7 mouse cellular contexts compared by ENCODE assay signal in the genomic region with DNA sequence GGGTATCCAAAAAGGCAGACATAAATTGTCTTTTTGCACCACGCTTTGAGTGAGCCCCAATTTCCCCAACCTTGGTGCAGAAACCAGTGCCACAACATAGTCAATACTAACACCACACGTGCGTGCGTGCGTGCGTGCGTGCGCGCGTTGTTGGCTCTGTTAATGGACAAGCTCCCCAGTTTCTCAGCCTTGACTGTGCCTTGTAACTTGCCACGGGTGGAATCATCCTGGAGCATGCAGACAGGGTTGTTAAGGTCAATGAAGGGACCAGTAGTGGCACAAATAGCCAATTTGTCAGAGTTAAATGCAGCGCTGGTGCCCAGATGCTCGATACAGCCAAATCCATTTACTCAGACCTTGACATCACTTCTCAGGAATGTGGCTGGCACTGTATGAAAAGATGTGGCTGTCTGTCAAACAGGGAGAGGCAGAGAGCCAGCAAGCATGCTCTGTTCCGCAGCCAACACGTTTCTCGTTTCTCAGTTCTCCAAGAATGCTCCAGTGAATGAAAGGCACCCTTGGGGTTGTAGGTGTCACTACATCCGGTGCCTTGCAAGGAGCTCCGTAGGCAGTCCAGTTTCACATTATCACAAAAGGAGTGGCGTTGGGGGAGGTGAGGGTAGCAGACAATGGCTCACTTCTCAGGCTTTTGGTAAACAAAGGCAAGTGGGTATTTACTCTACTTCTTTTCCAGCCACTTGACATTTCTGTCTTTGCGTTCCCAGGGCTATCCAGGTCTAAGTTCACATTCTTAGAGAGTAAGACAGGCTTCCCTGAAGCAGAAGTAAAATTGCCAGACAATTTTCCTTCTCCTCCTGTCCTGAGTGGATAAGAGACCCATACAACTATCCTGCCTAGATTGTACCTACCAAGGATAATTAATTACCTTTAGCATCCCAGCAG. TPM values are rescaled to one million over a fixed set of nuclear protein-coding genes. Genes with fewer than 3 reads are reported as not detected.
DNase-seq lines count a peak whose midpoint lies in the region; ATAC-seq and TF ChIP-seq lines count a peak whose summit lies in the region.

No protein-coding gene starts in this region.

- H3K4me3 ChIP-seq in C2C12 (ENCODE audit: insufficient read depth, poor library complexity, severe bottlenecking), result no peak overlapping the region
- no peak overlapping the region for H3K4me3 ChIP-seq in ES-E14 (ENCODE audit: insufficient read depth in 1 of 2, low read depth in 1 of 2, low read length in 2 of 2, poor library complexity in 1 of 2, severe bottlenecking in 1 of 2)
- no peak overlapping the region for H3K4me3 ChIP-seq in forebrain, embryonic 12.5 days (replicated peaks)
- H3K4me3 ChIP-seq in hindbrain, embryonic 12.5 days, result no peak overlapping the region
- no peak overlapping the region for H3K4me3 ChIP-seq in limb, embryonic 13.5 days
- no peak overlapping the region for H3K4me3 ChIP-seq in neural tube, embryonic 14.5 days (ENCODE audit: low read depth, low read length)

- ATAC-seq in forebrain, embryonic 12.5 days (ENCODE audit: low FRiP score), result peak; percentile 95
- peak; percentile 81 for ATAC-seq in hindbrain, embryonic 12.5 days (ENCODE audit: low FRiP score)
- ATAC-seq in limb, embryonic 13.5 days (ENCODE audit: low FRiP score, low read depth), result peak; percentile 72
- peak; percentile 81 for ATAC-seq in neural tube, embryonic 14.5 days (ENCODE audit: low read depth)

- H3K4me1 ChIP-seq in ES-E14 (ENCODE audit: control insufficient read depth in 2 of 2, insufficient read depth in 2 of 2, low read length in 2 of 2, poor library complexity in 1 of 2), result peaks cover 0 to 14% of the 10 kb centered on the region in 2 experiments; a peak in 2 of 4 replicates
- H3K4me1 ChIP-seq in forebrain, embryonic 12.5 days, result peaks cover 11% of the 10 kb centered on the region
- H3K4me1 ChIP-seq in hindbrain, embryonic 12.5 days, result no peaks in the 10 kb centered on the region
- no peaks in the 10 kb centered on the region for H3K4me1 ChIP-seq in limb, embryonic 13.5 days
- no peaks in the 10 kb centered on the region for H3K4me1 ChIP-seq in neural tube, embryonic 14.5 days (ENCODE audit: control insufficient read depth, insufficient read depth, low read length)

- peak overlapping the region; percentile 50 for H3K9ac ChIP-seq in ES-E14 (ENCODE audit: insufficient read depth, low read depth, low read length, poor library complexity, severe bottlenecking)
- H3K9ac ChIP-seq in forebrain, embryonic 12.5 days, result no peak overlapping the region
- H3K9ac ChIP-seq in hindbrain, embryonic 12.5 days, result no peak overlapping the region
- no peak overlapping the region for H3K9ac ChIP-seq in limb, embryonic 13.5 days
- no peak overlapping the region for H3K9ac ChIP-seq in neural tube, embryonic 14.5 days (replicated peaks; ENCODE audit: low read depth, low read length)

- 39% methylated on average over 20 of the region's 20 CpGs for WGBS in forebrain, embryonic 12.5 days
- WGBS in hindbrain, embryonic 12.5 days, result 45% methylated on average over 20 of the region's 20 CpGs
- WGBS in limb, embryonic 13.5 days, result 48% methylated on average over 20 of the region's 20 CpGs
- WGBS in neural tube, embryonic 14.5 days, result 46% methylated on average over 20 of the region's 20 CpGs

- H3K36me3 ChIP-seq in C2C12 (ENCODE audit: control insufficient read depth, insufficient read depth) (no peaks in the 10 kb centered on the region), ES-E14 (ENCODE audit: control insufficient read depth, insufficient read depth, low read length, poor library complexity, severe bottlenecking) (no peaks in the 10 kb centered on the region)
- H3K36me3 ChIP-seq in forebrain, embryonic 12.5 days (replicated peaks), result no peaks in the 10 kb centered on the region
- no peaks in the 10 kb centered on the region for H3K36me3 ChIP-seq in hindbrain, embryonic 12.5 days
- no peaks in the 10 kb centered on the region for H3K36me3 ChIP-seq in limb, embryonic 13.5 days
- H3K36me3 ChIP-seq in neural tube, embryonic 14.5 days (ENCODE audit: control insufficient read depth, insufficient read depth, low read length), result no peaks in the 10 kb centered on the region

- TF ChIP-seq CTCF in C2C12 (IDR thresholded peaks at IDR 0.05; ENCODE audit: control insufficient read depth, insufficient read depth, insufficient read length), result no peak

- H3K27me3 ChIP-seq in C2C12 (ENCODE audit: control insufficient read depth, insufficient read depth, insufficient read length), result no peaks in the 10 kb centered on the region
- H3K27me3 ChIP-seq in forebrain, embryonic 12.5 days, result no peaks in the 10 kb centered on the region
- peaks cover 2% of the 10 kb centered on the region for H3K27me3 ChIP-seq in hindbrain, embryonic 12.5 days
- H3K27me3 ChIP-seq in limb, embryonic 13.5 days, result no peaks in the 10 kb centered on the region
- no peaks in the 10 kb centered on the region for H3K27me3 ChIP-seq in neural tube, embryonic 14.5 days (ENCODE audit: control insufficient read depth, insufficient read depth, low read length)

- H3K9me3 ChIP-seq in ES-E14 (ENCODE audit: control insufficient read depth, insufficient read depth, low read depth, low read length), result no peaks in the 10 kb centered on the region
- H3K9me3 ChIP-seq in forebrain, embryonic 12.5 days, result no peaks in the 10 kb centered on the region
- no peaks in the 10 kb centered on the region for H3K9me3 ChIP-seq in hindbrain, embryonic 12.5 days (replicated peaks)
- H3K9me3 ChIP-seq in limb, embryonic 13.5 days, result no peaks in the 10 kb centered on the region
- H3K9me3 ChIP-seq in neural tube, embryonic 14.5 days (ENCODE audit: control insufficient read depth, low read length), result no peaks in the 10 kb centered on the region

- peak overlapping the region; percentile 32 for H3K4me2 ChIP-seq in forebrain, embryonic 12.5 days
- H3K4me2 ChIP-seq in hindbrain, embryonic 12.5 days (replicated peaks), result peak overlapping the region; percentile 20
- peak overlapping the region; percentile 30 for H3K4me2 ChIP-seq in limb, embryonic 13.5 days (replicated peaks)
- no peak overlapping the region for H3K4me2 ChIP-seq in neural tube, embryonic 14.5 days (ENCODE audit: low read depth, low read length)

- peak overlapping the region; percentile 98 for H3K27ac ChIP-seq in ES-E14 (ENCODE audit: insufficient read depth, low read depth, low read length, poor library complexity, severe bottlenecking)
- peak overlapping the region; percentile 71 for H3K27ac ChIP-seq in forebrain, embryonic 12.5 days
- H3K27ac ChIP-seq in hindbrain, embryonic 12.5 days, result no peak overlapping the region
- H3K27ac ChIP-seq in limb, embryonic 13.5 days, result no peak overlapping the region
- no peak overlapping the region for H3K27ac ChIP-seq in neural tube, embryonic 14.5 days (ENCODE audit: low read depth, low read length)

- no peaks in the 10 kb centered on the region for H3K79me2 ChIP-seq in C2C12 (ENCODE audit: control insufficient read depth, insufficient read depth)

- H3ac ChIP-seq in C2C12 (ENCODE audit: control insufficient read depth, insufficient read length, low read depth), result no peak overlapping the region

- in situ Hi-C loops in ES-E14 (cut with MboI; ENCODE audit: low sequenced_read_pairs in 2 of 2, unreplicated experiment in 2 of 2), result no loop called here

- no peaks in the 10 kb centered on the region for H3K79me3 ChIP-seq in C2C12 (ENCODE audit: low read depth)

- peak; percentile 40 for DNase-seq in ES-E14 (ENCODE audit: low read depth, low spot score)
- no peak for DNase-seq in spleen, postnatal 36 days (ENCODE audit: low spot score in 2 of 2)

TF ChIP-seq in C2C12, 6 proteins besides CTCF, POLR2A, EP300 and RAD21:
- peak; percentile 92 for TF ChIP-seq MAX (IDR thresholded peaks at IDR 0.05)
- no peak for TF ChIP-seq FOSL1 (IDR thresholded peaks at IDR 0.05; ENCODE audit: insufficient read depth, low read length, poor library complexity, severe bottlenecking)
- peak; percentile 82 for TF ChIP-seq MYOD1 (IDR thresholded peaks at IDR 0.05; ENCODE audit: control insufficient read depth, insufficient read length, low read depth)

TF ChIP-seq in ES-E14, 5 proteins besides CTCF, POLR2A, EP300 and RAD21:
- TF ChIP-seq ZNF384 (IDR thresholded peaks at IDR 0.05; ENCODE audit: low read depth, low read length), result no peak
- no peak for TF ChIP-seq HCFC1 (IDR thresholded peaks at IDR 0.05; ENCODE audit: borderline replicate concordance, insufficient read depth, low read length)
- TF ChIP-seq CHD2 (IDR thresholded peaks at IDR 0.05; ENCODE audit: low read depth, low read length), result 0 out of 2 replicates have a peak, but pooled peaks have one; percentile 6

RNA-seq across cellular contexts. Expression of a gene that starts 53.2 kb away (rescaled TPM):
- 1.4 TPM for polyA plus RNA-seq in C2C12 (2012; fragmentation: generic; extraction: Trizol)
- total RNA-seq in ES-E14 (2012; rRNA removed), result 4.0 and 5.1 TPM in 2 replicates
- polyA plus RNA-seq in forebrain, embryonic 12.5 days (2016; fragmentation: Nextera tagmentation; extraction: Ambion mirVana), result 1.3 and 1.4 TPM in 2 replicates
- 2.0 and 2.6 TPM in 2 replicates for polyA plus RNA-seq in hindbrain, embryonic 12.5 days (2016; fragmentation: Nextera tagmentation; extraction: Ambion mirVana)
- 0.99 and 1.0 TPM in 2 replicates for polyA plus RNA-seq in limb, embryonic 13.5 days (2015; fragmentation: Nextera tagmentation; extraction: Ambion mirVana)
- polyA plus RNA-seq in neural tube, embryonic 14.5 days (2014; fragmentation: Nextera tagmentation; extraction: Ambion mirVana), result 0.91 and 1.3 TPM in 2 replicates

Comparison
In these comparisons a context has a peak if more than half of its experiments do, and no peak if none do; other contexts are left out.
1. H3K27ac ChIP-seq: peak in ES-E14 (single experiment) and forebrain, embryonic 12.5 days (single experiment); none in hindbrain, embryonic 12.5 days (single experiment), limb, embryonic 13.5 days (single experiment) and neural tube, embryonic 14.5 days (single experiment).
2. Peak in every context shown above with its lines, with median percentiles within 50 percentile points of each other: ATAC-seq.